Mouse (Mus musculus): Measurements from ENCODE around the gene Plekhm2. TPM values are rescaled to one million over a fixed set of nuclear protein-coding genes. Genes with fewer than 3 reads are reported as not detected.

Gene Plekhm2
- polyA plus RNA-seq, 1 experiment from 2014 or later: 7.9 TPM

DNA sequence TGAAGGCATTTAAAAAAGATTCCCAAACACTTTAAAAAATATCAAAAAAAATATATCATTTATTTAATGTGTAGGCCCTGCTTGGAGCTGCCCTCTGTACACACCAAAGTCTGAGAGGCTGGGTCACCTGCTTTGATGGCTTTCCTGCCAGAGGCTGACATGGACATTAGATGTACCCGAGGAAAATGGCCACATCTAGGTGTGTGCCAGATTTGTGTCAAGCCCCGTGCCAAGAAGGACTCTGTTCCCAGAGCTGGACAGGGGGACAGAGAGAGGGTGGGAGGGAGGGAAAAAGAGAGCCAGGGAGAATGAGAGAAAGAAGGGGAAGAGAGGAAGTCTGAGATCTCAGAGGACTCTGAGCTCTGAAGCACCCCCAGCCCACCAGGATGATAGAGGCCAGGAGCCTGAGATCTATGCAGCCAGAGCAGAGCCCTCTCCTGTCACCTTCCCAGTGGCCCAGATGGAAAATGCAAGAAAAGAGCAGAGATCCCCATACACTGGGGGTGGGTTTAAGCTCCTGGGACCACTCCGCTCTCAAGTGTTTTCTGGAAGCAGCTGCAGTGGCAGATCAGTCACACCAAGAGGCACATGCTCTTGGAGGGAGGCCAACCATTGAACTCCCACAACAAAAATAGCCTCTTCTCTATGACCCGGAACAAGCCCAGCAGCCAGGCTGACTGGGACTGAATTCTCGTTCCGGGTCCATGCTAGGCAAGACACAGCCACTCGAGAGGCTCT is 21.4 kb downstream of the Plekhm2 start:
- Histone ChIP-seq H3K4me1 (peaks cover 11% of the 10 kb centered on the region), H3K27me3 (no peaks in the 10 kb centered on the region), H3K36me3 (peaks cover 48% of the 10 kb centered on the region), H3K27ac (no peak overlapping the region; the same call in 1 of the 2 replicates), H3K9ac (no peak overlapping the region), H3K9me3 (no peaks in the 10 kb centered on the region), H3K4me3 (no peak overlapping the region), H3K4me2 (replicated peaks) (no peak overlapping the region)
- peak; percentile 45; the same call in 1 of the 2 replicates for ATAC-seq (ENCODE audit: low FRiP score, low read depth)
- WGBS: 59% methylated on average over 7 of the region's 7 CpGs

GRCm38 (mm10) chr4:141641961-141642811 is 22.5 kb downstream of the Plekhm2 start:
- H3K4me2 ChIP-seq (replicated peaks): no peak overlapping the region
- H3K36me3 ChIP-seq: peaks cover 57% of the 10 kb centered on the region
- ATAC-seq (ENCODE audit: low FRiP score, low read depth): no peak
- peaks cover 9% of the 10 kb centered on the region for H3K4me1 ChIP-seq
- H3K4me3 ChIP-seq: no peak overlapping the region
- 88% methylated on average over 25 of the region's 25 CpGs for WGBS
- no peak overlapping the region for H3K9ac ChIP-seq
- no peaks in the 10 kb centered on the region for H3K27me3 ChIP-seq
- H3K9me3 ChIP-seq: no peaks in the 10 kb centered on the region
- H3K27ac ChIP-seq: no peak overlapping the region

DNA sequence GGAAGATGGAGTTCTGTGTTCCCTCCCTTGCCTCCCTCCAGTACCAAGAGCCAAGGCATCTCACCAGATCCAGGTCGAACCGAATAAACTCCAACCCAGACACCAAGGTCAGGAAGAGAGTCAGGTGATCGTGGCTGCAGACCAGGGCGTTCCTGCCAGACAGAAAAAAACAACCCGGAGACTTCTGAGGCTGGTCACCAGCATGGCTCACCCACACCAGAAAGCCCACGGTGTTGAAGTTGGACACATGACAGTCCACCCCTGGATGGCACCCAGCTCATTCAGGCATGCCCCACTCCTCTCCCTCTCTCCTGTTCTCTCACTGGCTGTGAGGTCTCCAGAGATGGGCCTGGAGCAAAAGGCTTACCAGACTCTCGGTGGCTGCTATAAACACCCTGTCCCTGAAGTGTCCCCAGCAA is 23.3 kb downstream of the Plekhm2 start:
- Histone ChIP-seq H3K27me3 (no peaks in the 10 kb centered on the region), H3K36me3 (peaks cover 60% of the 10 kb centered on the region), H3K27ac (no peak overlapping the region), H3K4me3 (no peak overlapping the region), H3K9me3 (no peaks in the 10 kb centered on the region), H3K4me2 (replicated peaks) (no peak overlapping the region), H3K9ac (no peak overlapping the region), H3K4me1 (peaks cover 9% of the 10 kb centered on the region)
- ATAC-seq (ENCODE audit: low FRiP score, low read depth): no peak
- WGBS: 94% methylated on average over 7 of the region's 7 CpGs

DNA sequence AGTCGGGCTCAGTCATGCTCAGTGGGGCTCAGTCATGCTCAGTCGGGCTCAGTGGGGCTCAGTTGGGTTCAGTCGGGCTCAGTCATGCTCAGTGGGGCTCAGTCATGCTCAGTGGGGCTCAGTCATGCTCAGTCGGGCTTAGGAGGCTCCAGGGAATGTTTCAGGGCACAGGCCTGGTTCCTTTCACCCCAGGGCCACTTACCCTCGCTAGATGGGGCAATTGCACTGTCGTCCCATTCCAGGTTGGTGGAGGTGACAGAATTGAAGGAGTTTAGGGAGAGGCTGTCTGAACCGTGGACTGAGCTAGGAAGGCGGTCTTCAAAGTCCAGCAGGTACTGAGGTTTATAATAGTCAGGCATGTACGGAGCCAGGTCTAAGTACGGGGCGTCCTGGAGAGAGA is 25.2 kb downstream of the Plekhm2 start:
- WGBS: 75% methylated on average over 11 of the region's 11 CpGs
- ATAC-seq (ENCODE audit: low FRiP score, low read depth): no peak
- no peak overlapping the region for H3K4me3 ChIP-seq
- H3K27ac ChIP-seq: no peak overlapping the region
- H3K4me2 ChIP-seq (replicated peaks): no peak overlapping the region
- no peak overlapping the region for H3K9ac ChIP-seq
- H3K27me3 ChIP-seq: no peaks in the 10 kb centered on the region
- peaks cover 9% of the 10 kb centered on the region for H3K4me1 ChIP-seq
- H3K36me3 ChIP-seq: peaks cover 79% of the 10 kb centered on the region
- no peaks in the 10 kb centered on the region for H3K9me3 ChIP-seq

GRCm38 (mm10) chr4:141636693-141637092 is 28.0 kb downstream of the Plekhm2 start:
- Histone ChIP-seq H3K4me2 (replicated peaks) (no peak overlapping the region), H3K9ac (no peak overlapping the region), H3K27ac (no peak overlapping the region), H3K36me3 (peaks cover 94% of the 10 kb centered on the region), H3K9me3 (no peaks in the 10 kb centered on the region), H3K4me3 (no peak overlapping the region), H3K27me3 (no peaks in the 10 kb centered on the region), H3K4me1 (no peaks in the 10 kb centered on the region)
- 91% methylated on average over 5 of the region's 5 CpGs for WGBS
- no peak for ATAC-seq (ENCODE audit: low FRiP score, low read depth)

- Histone ChIP-seq H3K9me3 (no peaks in the 10 kb centered on the region), H3K36me3 (peaks cover 94% of the 10 kb centered on the region), H3K4me2 (replicated peaks) (no peak overlapping the region), H3K4me3 (no peak overlapping the region), H3K27ac (no peak overlapping the region), H3K9ac (no peak overlapping the region), H3K27me3 (no peaks in the 10 kb centered on the region), H3K4me1 (no peaks in the 10 kb centered on the region)
- WGBS: 60% methylated on average over 9 of the region's 9 CpGs
- ATAC-seq (ENCODE audit: low FRiP score, low read depth): no peak
Observed at GRCm38 (mm10) chr4:141635991-141636390, 28.7 kb downstream of the Plekhm2 start.

DNA sequence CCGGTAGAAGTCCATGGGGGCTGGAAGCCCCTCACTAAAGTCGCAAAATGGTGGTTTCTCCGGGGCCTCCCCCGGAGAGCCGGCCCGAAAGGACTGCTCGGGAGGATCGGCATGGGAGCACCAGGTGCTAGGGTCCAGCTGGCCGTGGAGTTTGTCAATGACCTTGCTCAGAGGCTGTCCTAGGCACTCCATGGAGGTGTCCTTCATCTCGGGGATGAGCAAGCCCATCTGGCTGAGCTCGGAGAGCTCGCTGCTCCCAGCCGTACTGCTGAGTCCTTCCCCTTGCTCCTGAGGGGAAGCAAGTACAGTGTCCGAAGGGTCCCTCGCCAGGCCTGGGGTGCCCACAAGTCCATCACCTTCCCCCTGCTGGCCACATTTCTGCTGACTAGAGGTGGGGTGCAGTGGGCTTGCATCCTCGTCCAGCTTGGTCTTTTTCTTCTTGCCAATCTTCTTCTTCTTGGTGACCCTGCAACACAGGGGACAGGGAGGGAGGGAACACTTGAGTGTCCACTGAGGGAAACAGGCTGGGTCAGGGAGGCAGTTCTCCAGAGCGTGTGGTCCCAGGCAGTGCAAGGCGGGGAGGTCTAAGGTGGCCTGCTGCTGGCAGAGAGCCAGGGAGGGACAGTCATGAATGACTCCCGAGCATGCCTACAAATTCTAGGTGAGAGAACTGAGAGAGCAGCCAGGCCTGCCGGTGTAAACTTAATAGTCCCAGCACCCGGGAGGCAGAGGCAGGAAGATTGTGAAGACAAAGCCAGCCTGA is 32.4 kb downstream of the Plekhm2 start:
- no peak overlapping the region for H3K27ac ChIP-seq

GRCm38 (mm10) chr4:141631250-141631649 is 33.4 kb downstream of the Plekhm2 start:
- WGBS: 94% methylated on average over 20 of the region's 20 CpGs
- no peak overlapping the region for H3K9ac ChIP-seq

More for the DNA sequence above, 32.4 kb downstream of the Plekhm2 start:
- H3K4me3 ChIP-seq: no peak overlapping the region
- 92% methylated on average over 21 of the region's 21 CpGs for WGBS
- no peaks in the 10 kb centered on the region for H3K27me3 ChIP-seq
- ATAC-seq (ENCODE audit: low FRiP score, low read depth): no peak
- no peak overlapping the region for H3K9ac ChIP-seq
- no peaks in the 10 kb centered on the region for H3K4me1 ChIP-seq
- no peak overlapping the region for H3K4me2 ChIP-seq (replicated peaks)
- H3K36me3 ChIP-seq: peaks cover 97% of the 10 kb centered on the region
- no peaks in the 10 kb centered on the region for H3K9me3 ChIP-seq

DNA sequence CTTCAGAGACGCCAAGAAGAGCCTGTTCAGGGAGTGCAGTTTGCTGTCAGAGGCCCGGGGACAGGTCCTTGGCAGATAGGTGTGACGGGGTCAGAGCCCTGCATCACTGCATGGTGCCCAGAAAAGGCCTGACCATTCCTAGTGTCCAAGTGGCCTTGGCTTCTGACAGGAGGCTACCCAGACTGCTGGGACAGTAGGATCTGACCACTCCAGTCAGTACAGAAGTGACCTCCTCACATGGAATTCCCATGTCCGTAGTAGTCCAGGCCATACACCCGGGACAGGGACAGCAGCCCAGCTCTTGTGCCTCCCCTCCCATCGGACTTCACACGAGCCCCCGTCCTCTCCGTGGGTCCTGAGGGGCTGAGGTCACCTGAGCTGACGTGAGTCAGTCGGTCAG is 34.7 kb downstream of the Plekhm2 start:
- H3K4me1 ChIP-seq: no peaks in the 10 kb centered on the region
- H3K9ac ChIP-seq: no peak overlapping the region
- H3K27ac ChIP-seq: no peak overlapping the region
- no peaks in the 10 kb centered on the region for H3K9me3 ChIP-seq
- H3K4me2 ChIP-seq (replicated peaks): no peak overlapping the region
- no peak overlapping the region for H3K4me3 ChIP-seq
- no peaks in the 10 kb centered on the region for H3K27me3 ChIP-seq
- 94% methylated on average over 11 of the region's 11 CpGs for WGBS
- H3K36me3 ChIP-seq: peaks cover 97% of the 10 kb centered on the region
- ATAC-seq (ENCODE audit: low FRiP score, low read depth): no peak

More at GRCm38 (mm10) chr4:141631250-141631649, 33.4 kb downstream of the Plekhm2 start:
- no peak overlapping the region for H3K27ac ChIP-seq
- H3K36me3 ChIP-seq: peaks cover 97% of the 10 kb centered on the region
- no peaks in the 10 kb centered on the region for H3K9me3 ChIP-seq
- no peaks in the 10 kb centered on the region for H3K4me1 ChIP-seq
- H3K4me3 ChIP-seq: no peak overlapping the region
- H3K27me3 ChIP-seq: no peaks in the 10 kb centered on the region
- H3K4me2 ChIP-seq (replicated peaks): no peak overlapping the region
- no peak for ATAC-seq (ENCODE audit: low FRiP score, low read depth)

DNA sequence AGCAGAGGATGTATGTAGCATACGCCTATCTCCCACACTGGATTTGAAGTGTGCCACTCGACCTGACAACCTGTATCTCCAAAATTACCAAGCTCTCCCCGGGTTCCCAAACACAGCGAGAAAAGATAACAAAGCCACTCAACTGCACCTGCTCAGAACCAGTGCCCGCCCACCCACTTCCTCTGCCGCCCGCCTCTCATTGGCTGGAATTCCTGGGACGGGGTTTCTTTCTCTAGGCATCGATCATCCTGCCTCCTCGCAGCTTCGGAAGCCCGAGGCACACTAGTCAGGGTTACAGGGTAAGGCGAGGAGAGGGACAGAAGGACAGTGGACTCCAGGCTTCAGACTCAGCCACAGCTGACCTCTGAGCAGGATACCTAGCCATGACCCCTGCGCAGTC is 36.0 kb downstream of the Plekhm2 start:
- Histone ChIP-seq H3K9ac (no peak overlapping the region), H3K4me1 (no peaks in the 10 kb centered on the region), H3K9me3 (no peaks in the 10 kb centered on the region), H3K27ac (no peak overlapping the region), H3K4me2 (replicated peaks) (no peak overlapping the region), H3K36me3 (peaks cover 87% of the 10 kb centered on the region), H3K4me3 (no peak overlapping the region), H3K27me3 (no peaks in the 10 kb centered on the region)
- no peak for ATAC-seq (ENCODE audit: low FRiP score, low read depth)
- 84% methylated on average over 14 of the region's 14 CpGs for WGBS

GRCm38 (mm10) chr4:141627502-141627901 is 37.2 kb downstream of the Plekhm2 start:
- Histone ChIP-seq H3K4me1 (no peaks in the 10 kb centered on the region), H3K9ac (no peak overlapping the region), H3K4me2 (replicated peaks) (no peak overlapping the region), H3K36me3 (peaks cover 76% of the 10 kb centered on the region), H3K4me3 (no peak overlapping the region), H3K9me3 (no peaks in the 10 kb centered on the region), H3K27me3 (no peaks in the 10 kb centered on the region), H3K27ac (no peak overlapping the region)
- no peak for ATAC-seq (ENCODE audit: low FRiP score, low read depth)
- WGBS: 89% methylated on average over 5 of the region's 5 CpGs

Measured in limb, embryonic 13.5 days (tissue).